Mouse (Mus musculus) spleen, adult 2 months (tissue): ENCODE measurements around the gene Gm20431. TPM values are rescaled to one million over a fixed set of nuclear protein-coding genes. Genes with fewer than 3 reads are reported as not detected.

ENCODE experiments used
- DNase-seq, 2 experiments: peaks; one replicate each; pipeline versions ENCODE4 v3.0.0 to v3.0.0-alpha.2; 2012 to 2021; ENCODE audit warnings: low spot score in 2 of 2, low read depth in 1 of 2
- H3K27ac ChIP-seq: fragments of 200-500 bp; 2 replicates; pipeline ENCODE4 v1.5.1; 2012; ENCODE audit warnings: low read length, inconsistent platforms; ENCODE audit not compliant: insufficient read depth
- H3K27me3 ChIP-seq: fragments of 200-500 bp; 2 replicates; pipeline ENCODE4 v1.6.1; 2012; ENCODE audit warnings: mild to moderate bottlenecking, moderate library complexity, low read length, inconsistent platforms; ENCODE audit not compliant: control insufficient read depth, insufficient read depth
- H3K36me3 ChIP-seq: fragments of 200-500 bp; 2 replicates; pipeline ENCODE4 v1.6.1; 2012; ENCODE audit warnings: mild to moderate bottlenecking, low read length, inconsistent platforms; ENCODE audit not compliant: control insufficient read depth, insufficient read depth
- H3K4me1 ChIP-seq: fragments of 200-500 bp; 2 replicates; pipeline ENCODE4 v1.6.1; 2011; ENCODE audit warnings: inconsistent platforms; ENCODE audit not compliant: control insufficient read depth, insufficient read depth, insufficient read length
- H3K4me3 ChIP-seq: fragments of 200-500 bp; 2 replicates; pipeline ENCODE4 v1.5.1; 2011; ENCODE audit warnings: mild to moderate bottlenecking, inconsistent platforms; ENCODE audit not compliant: insufficient read depth, insufficient read length; ENCODE audit errors: extremely low read depth
- CTCF ChIP-seq: fragments of 200-500 bp; IDR thresholded peaks from 2 replicates; pipeline ENCODE4 v1.5.1; 2011; ENCODE audit warnings: mild to moderate bottlenecking, inconsistent platforms; ENCODE audit not compliant: insufficient read depth, insufficient read length, insufficient replicate concordance; ENCODE audit errors: extremely low read depth
- POLR2A ChIP-seq: fragments of 200-500 bp; IDR thresholded peaks from 2 replicates; pipeline ENCODE4 v1.6.1; 2011; ENCODE audit warnings: low read depth, low read length, inconsistent platforms
- WGBS: fragments of 180-500 bp; shearing (Covaris S2); methylation state at CpG from one replicate; pipeline ENCODE4 v1.1.7; 2018; 5-methylcytosine and 5-hydroxymethylcytosine counted together
- polyA plus RNA-seq: library from polyadenylated mRNA; depleted of rRNA; stranded (reverse); fragments of >200 nt; gene quantifications from 2 replicates; pipeline ENCODE4 v1.2.3, GENCODE M21; 2012

The Gm20431 gene
- polyA plus RNA-seq, 1 experiment = 13.2 TPM

DNA sequence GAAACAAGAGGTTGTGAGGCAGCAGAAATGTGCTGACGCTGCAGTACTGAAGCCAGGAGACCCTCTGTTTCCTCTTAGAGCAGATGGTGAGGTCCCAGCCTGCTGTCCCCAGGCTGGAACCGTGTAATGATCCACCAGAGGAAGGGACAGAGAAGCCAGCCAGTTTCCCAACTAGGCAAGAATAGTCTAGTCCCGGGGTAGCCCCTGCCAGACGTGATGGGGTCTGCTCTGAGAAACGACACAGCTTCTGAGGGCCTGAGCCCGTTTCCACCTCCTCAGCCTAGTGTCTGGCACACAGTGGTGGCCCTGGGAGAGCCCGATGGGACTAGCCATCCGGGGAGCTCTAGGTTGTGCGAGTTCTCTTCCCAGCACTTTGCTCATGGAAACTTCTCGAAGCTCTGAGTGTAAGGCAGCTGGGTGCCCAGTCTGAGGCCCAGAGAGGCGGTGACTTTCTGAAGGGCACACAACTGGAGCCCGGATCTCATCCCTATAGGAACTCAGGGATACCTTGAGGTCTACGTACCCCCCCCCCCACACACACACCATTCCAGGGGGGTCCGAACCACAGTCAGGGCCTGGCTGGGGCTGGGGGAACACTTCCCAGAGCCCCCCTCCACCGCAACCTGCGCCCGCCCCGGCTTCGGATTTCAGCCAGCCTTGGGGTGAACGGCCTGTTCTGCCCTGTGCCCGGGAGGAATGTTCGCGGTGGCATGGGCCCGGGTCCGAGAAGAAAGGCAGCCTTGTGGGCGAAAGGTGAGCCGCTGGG is 64.4 kb downstream of the Gm20431 start:
- DNase-seq = no peak
- Histone ChIP-seq H3K36me3 (no peaks in the 10 kb centered on the region), H3K27me3 (no peaks in the 10 kb centered on the region), H3K4me3 (no peak overlapping the region), H3K27ac (peak overlapping the region; percentile 36; the same call in 1 of the 2 replicates), H3K4me1 (no peaks in the 10 kb centered on the region; the same call in 1 of the 2 replicates)
- no peak for TF ChIP-seq CTCF
- TF ChIP-seq POLR2A = no peak
- WGBS = 85% methylated on average over 27 of the region's 27 CpGs

DNA sequence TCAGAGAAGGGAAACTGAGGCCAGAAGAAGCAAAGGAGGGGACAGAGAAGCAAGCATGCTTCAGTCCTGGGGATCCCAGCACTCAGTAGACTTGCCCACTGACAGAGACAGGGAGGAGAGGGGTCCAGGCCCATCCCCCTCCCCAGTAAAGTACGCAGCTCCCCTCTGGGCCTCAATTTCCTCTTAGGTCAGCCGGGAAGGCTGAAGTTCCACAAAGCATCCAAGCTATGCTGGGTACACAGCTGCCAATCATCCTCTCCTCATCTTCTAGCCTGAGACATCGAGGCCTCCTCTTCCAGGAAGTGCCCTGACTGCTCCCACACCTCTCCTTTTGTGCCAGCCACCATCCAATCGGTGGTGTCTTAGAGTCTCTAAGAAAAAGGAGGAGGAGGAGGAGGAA is 65.0 kb downstream of the Gm20431 start:
- no peak for DNase-seq
- peak overlapping the region; percentile 60 for H3K27ac ChIP-seq
- TF ChIP-seq CTCF (no peak), POLR2A (no peak)
- H3K4me1 ChIP-seq = no peaks in the 10 kb centered on the region; the same call in 1 of the 2 replicates
- H3K4me3 ChIP-seq = no peak overlapping the region
- no peaks in the 10 kb centered on the region for H3K36me3 ChIP-seq
- 56% methylated on average over 4 of the region's 4 CpGs for whole genome bisulfite sequencing
- no peaks in the 10 kb centered on the region for H3K27me3 ChIP-seq

DNA sequence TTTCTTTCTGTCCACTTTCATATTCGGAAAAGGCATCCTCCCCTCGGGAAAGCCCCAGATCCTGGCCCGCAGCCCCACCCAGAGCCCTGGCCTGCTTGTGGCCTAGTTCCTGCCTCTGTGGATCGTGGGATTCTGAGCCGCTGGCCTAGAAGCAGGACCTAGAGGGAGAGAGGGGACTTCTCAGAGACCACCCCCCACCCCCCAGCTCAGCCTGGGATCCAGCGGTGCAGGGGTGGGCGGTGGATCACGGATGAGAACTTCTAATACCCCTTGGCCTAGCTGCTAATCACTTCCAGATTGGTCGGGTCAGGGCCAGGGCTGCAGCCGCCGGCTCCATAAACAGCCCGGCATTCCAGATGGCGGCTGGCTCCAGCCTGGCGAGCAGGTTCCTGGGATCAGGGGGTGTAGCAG is 65.5 kb downstream of the Gm20431 start:
- no peaks in the 10 kb centered on the region for H3K36me3 ChIP-seq
- no peak for TF ChIP-seq CTCF
- TF ChIP-seq POLR2A = no peak
- WGBS = 80% methylated on average over 14 of the region's 14 CpGs
- H3K27me3 ChIP-seq = no peaks in the 10 kb centered on the region
- H3K4me1 ChIP-seq = no peaks in the 10 kb centered on the region; the same call in 1 of the 2 replicates
- no peak for DNase-seq
- peak overlapping the region; percentile 60 for H3K27ac ChIP-seq
- H3K4me3 ChIP-seq = no peak overlapping the region

DNA sequence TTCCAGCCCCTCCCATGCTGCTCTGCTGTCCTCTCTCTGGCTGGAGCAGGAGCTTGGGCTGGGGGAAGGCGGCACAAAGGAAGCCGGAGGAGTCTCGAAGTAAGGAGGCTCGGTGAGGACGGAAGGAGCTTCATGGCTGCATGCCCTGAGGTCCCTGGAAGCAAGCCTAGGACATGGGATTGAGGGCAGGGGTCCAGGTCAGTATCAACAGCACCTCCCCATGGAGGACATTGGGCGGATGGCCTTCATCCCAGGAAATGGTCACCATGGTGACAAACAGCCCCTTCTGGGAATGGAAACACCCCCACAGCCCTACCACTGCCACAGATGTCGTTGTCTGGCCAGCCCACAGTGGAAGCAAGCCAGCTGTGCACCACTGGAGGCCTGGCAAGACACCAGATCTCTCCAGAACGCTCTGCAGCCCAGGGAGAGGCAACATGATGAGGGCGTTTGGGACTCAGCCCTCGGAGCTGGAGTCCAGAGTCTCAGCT is 66.8 kb downstream of the Gm20431 start:
- TF ChIP-seq POLR2A = no peak
- no peak for TF ChIP-seq CTCF
- Histone ChIP-seq H3K4me1 (no peaks in the 10 kb centered on the region; the same call in 1 of the 2 replicates), H3K4me3 (no peak overlapping the region), H3K36me3 (no peaks in the 10 kb centered on the region), H3K27me3 (no peaks in the 10 kb centered on the region), H3K27ac (peak overlapping the region; percentile 59)
- WGBS = 77% methylated on average over 10 of the region's 10 CpGs
- DNase-seq = peak in 1 of 2 experiments; percentile 18

DNA sequence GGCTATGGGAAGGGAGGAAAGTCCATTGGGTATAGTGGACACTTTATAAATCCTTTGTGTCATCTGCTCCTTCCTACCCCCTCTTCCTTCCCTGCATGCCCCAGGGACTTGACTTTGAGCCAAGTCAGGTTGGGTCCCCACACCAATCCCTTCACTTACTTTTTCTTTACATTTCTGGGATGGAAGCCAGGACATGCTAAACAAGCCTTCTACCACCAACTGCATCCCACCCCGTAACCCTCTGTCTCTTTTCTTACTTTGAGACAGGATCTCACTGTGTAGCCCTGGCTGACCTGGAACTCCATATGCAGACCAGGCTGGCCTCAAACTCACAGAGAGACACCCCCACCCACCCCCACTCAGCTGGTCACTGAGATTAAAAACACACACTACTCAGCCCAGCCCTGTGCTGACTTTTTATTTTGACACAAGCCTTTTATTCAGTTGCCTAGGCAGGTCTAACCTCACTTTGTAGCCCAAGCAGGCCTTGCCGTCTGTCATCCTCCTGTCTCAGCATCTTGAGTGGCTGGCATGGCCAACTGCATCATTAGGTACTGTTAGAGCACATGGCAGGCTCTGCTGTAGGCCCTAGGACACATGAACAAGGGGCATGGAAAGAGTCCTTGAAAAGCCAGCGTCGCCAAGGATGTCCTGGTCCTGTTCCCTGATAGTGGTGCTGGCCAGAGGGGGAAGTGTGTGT is 67.6 kb downstream of the Gm20431 start:
- no peak for TF ChIP-seq POLR2A
- TF ChIP-seq CTCF = no peak
- Histone ChIP-seq H3K36me3 (no peaks in the 10 kb centered on the region), H3K4me3 (no peak overlapping the region), H3K4me1 (no peaks in the 10 kb centered on the region; the same call in 1 of the 2 replicates), H3K27ac (peak overlapping the region; percentile 59), H3K27me3 (no peaks in the 10 kb centered on the region)
- WGBS = 89% methylated on average over 4 of the region's 4 CpGs
- no peak for DNase-seq

DNA sequence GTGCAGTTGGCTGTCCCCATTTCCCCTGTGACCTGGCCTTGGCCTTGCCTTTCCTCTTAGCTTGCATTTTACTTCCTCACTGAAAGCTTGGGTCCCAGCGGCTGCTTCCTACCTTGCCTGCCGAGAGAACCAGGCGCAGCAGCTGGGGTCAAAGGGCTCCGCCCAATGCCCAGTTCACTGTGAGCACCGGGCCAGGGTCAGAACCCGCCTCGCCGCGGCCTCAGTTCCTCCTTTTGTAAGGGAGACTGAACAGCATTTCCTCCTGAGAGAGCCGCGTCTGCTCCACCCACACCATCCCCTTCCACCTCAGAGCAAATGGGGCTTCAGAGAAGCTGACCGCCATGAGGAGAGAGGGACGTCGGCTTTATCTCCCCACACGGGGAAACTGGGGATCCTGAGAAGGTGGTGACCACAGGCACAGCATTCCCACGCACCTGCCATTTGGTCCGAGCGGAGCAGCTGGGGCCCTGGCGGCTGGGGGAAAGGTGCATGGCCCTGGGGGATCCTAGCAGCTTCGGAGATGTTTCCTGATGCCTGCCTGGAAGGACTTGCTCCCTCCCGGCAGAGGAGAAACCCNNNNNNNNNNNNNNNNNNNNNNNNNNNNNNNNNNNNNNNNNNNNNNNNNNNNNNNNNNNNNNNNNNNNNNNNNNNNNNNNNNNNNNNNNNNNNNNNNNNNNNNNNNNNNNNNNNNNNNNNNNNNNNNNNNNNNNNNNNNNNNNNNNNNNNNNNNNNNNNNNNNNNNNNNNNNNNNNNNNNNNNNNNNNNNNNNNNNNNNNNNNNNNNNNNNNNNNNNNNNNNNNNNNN is 72.3 kb downstream of the Gm20431 start:
- Histone ChIP-seq H3K27me3 (no peaks in the 10 kb centered on the region), H3K4me3 (peak overlapping the region; percentile 73), H3K27ac (peak overlapping the region; percentile 95), H3K4me1 (peaks cover 3% of the 10 kb centered on the region; the same call in 1 of the 2 replicates), H3K36me3 (no peaks in the 10 kb centered on the region; the same call in 1 of the 2 replicates)
- DNase-seq = peak; percentile 31 to 77
- under 1% methylated on average over 21 of the region's 21 CpGs for WGBS
- TF ChIP-seq POLR2A (peak; percentile 54), CTCF (no peak)
